Mouse (Mus musculus): ENCODE data around the gene 1600014C23Rik. TPM values are rescaled to one million over a fixed set of nuclear protein-coding genes. Genes with fewer than 3 reads are reported as not detected.

1600014C23Rik gene
- polyA plus RNA-seq, 1 experiment from 2014 or later, result not detected

- no peak for ATAC-seq (ENCODE audit: insufficient number of reproducible peaks, low FRiP score, low TSS enrichment, low read depth)
- Histone ChIP-seq H3K36me3 (no peaks in the 10 kb centered on the region), H3K27ac (peak overlapping the region; percentile 44), H3K9me3 (no peaks in the 10 kb centered on the region), H3K4me2 (peak overlapping the region; percentile 87), H3K4me1 (peaks cover 49% of the 10 kb centered on the region), H3K9ac (peak overlapping the region; percentile 47; the same call in 1 of the 2 replicates), H3K4me3 (peak overlapping the region; percentile 40), H3K27me3 (peaks cover 12% of the 10 kb centered on the region; the same call in 1 of the 2 replicates)
- 31% methylated on average over 3 of the region's 3 CpGs for WGBS
These were observed 689 bp upstream of the 1600014C23Rik start for GRCm38 (mm10) chr17:45734333-45734732.

- no peaks in the 10 kb centered on the region for H3K9me3 ChIP-seq
- ATAC-seq (ENCODE audit: insufficient number of reproducible peaks, low FRiP score, low TSS enrichment, low read depth), result no peak
- peak overlapping the region; percentile 47; the same call in 1 of the 2 replicates for H3K9ac ChIP-seq
- H3K27ac ChIP-seq, result 0 out of 2 replicates have a peak overlapping the region, but pooled peaks have one; percentile 17
- peaks cover 12% of the 10 kb centered on the region; the same call in 1 of the 2 replicates for H3K27me3 ChIP-seq
- no peaks in the 10 kb centered on the region for H3K36me3 ChIP-seq
- H3K4me2 ChIP-seq, result peak overlapping the region; percentile 87
- 58% methylated on average over 19 of the region's 19 CpGs for WGBS
- H3K4me1 ChIP-seq, result peaks cover 51% of the 10 kb centered on the region
- peak overlapping the region; percentile 40; the same call in 1 of the 2 replicates for H3K4me3 ChIP-seq
These were observed 458 bp downstream of the 1600014C23Rik start for GRCm38 (mm10) chr17:45733038-45733734.

- peaks cover 41% of the 10 kb centered on the region for H3K4me1 ChIP-seq
- 20% methylated on average over 9 of the region's 9 CpGs for WGBS
These were observed 2.3 kb downstream of the 1600014C23Rik start for GRCm38 (mm10) chr17:45731172-45731864.

GRCm38 (mm10) chr17:45730696-45731095 lies 2.9 kb downstream of the 1600014C23Rik start:
- ATAC-seq (ENCODE audit: insufficient number of reproducible peaks, low FRiP score, low TSS enrichment, low read depth), result no peak
- no peak overlapping the region for H3K4me3 ChIP-seq
- H3K27ac ChIP-seq, result no peak overlapping the region
- H3K4me1 ChIP-seq, result peaks cover 39% of the 10 kb centered on the region
- peaks cover 12% of the 10 kb centered on the region; the same call in 1 of the 2 replicates for H3K27me3 ChIP-seq
- H3K36me3 ChIP-seq, result no peaks in the 10 kb centered on the region
- no peaks in the 10 kb centered on the region for H3K9me3 ChIP-seq
- no peak overlapping the region for H3K4me2 ChIP-seq
- WGBS, result 78% methylated on average over 4 of the region's 4 CpGs
- no peak overlapping the region for H3K9ac ChIP-seq

More at GRCm38 (mm10) chr17:45731172-45731864, 2.3 kb downstream of the 1600014C23Rik start:
- no peak overlapping the region for H3K9ac ChIP-seq
- H3K27me3 ChIP-seq, result peaks cover 12% of the 10 kb centered on the region; the same call in 1 of the 2 replicates
- ATAC-seq (ENCODE audit: insufficient number of reproducible peaks, low FRiP score, low TSS enrichment, low read depth), result no peak
- H3K27ac ChIP-seq, result no peak overlapping the region
- no peaks in the 10 kb centered on the region for H3K36me3 ChIP-seq
- no peak overlapping the region for H3K4me3 ChIP-seq
- H3K4me2 ChIP-seq, result no peak overlapping the region
- H3K9me3 ChIP-seq, result no peaks in the 10 kb centered on the region

- H3K27me3 ChIP-seq, result peaks cover 12% of the 10 kb centered on the region; the same call in 1 of the 2 replicates
- H3K4me1 ChIP-seq, result peaks cover 27% of the 10 kb centered on the region
- H3K4me3 ChIP-seq, result no peak overlapping the region
- H3K36me3 ChIP-seq, result no peaks in the 10 kb centered on the region
- H3K4me2 ChIP-seq, result no peak overlapping the region
- 40% methylated on average over 10 of the region's 10 CpGs for WGBS
- H3K27ac ChIP-seq, result no peak overlapping the region
- H3K9ac ChIP-seq, result no peak overlapping the region
- no peaks in the 10 kb centered on the region for H3K9me3 ChIP-seq
- ATAC-seq (ENCODE audit: insufficient number of reproducible peaks, low FRiP score, low TSS enrichment, low read depth), result no peak
These were observed 4.3 kb downstream of the 1600014C23Rik start for GRCm38 (mm10) chr17:45729387-45729786.

GRCm38 (mm10) chr17:45727983-45728723 lies 5.5 kb downstream of the 1600014C23Rik start:
- Histone ChIP-seq H3K4me3 (no peak overlapping the region), H3K27ac (no peak overlapping the region), H3K36me3 (no peaks in the 10 kb centered on the region), H3K4me1 (peaks cover 22% of the 10 kb centered on the region), H3K27me3 (peaks cover 7% of the 10 kb centered on the region; the same call in 1 of the 2 replicates), H3K9me3 (no peaks in the 10 kb centered on the region), H3K4me2 (no peak overlapping the region), H3K9ac (no peak overlapping the region)
- 53% methylated on average over 8 of the region's 8 CpGs for WGBS
- no peak for ATAC-seq (ENCODE audit: insufficient number of reproducible peaks, low FRiP score, low TSS enrichment, low read depth)

GRCm38 (mm10) chr17:45727481-45727880 lies 6.2 kb downstream of the 1600014C23Rik start:
- H3K4me3 ChIP-seq, result no peak overlapping the region
- H3K4me1 ChIP-seq, result peaks cover 18% of the 10 kb centered on the region
- H3K4me2 ChIP-seq, result no peak overlapping the region
- no peaks in the 10 kb centered on the region for H3K36me3 ChIP-seq
- no peak for ATAC-seq (ENCODE audit: insufficient number of reproducible peaks, low FRiP score, low TSS enrichment, low read depth)
- peaks cover 3% of the 10 kb centered on the region; the same call in 1 of the 2 replicates for H3K27me3 ChIP-seq
- WGBS, result 76% methylated on average over 2 of the region's 2 CpGs
- no peak overlapping the region for H3K9ac ChIP-seq
- H3K9me3 ChIP-seq, result no peaks in the 10 kb centered on the region
- no peak overlapping the region for H3K27ac ChIP-seq

GRCm38 (mm10) chr17:45726249-45726648 lies 7.4 kb downstream of the 1600014C23Rik start:
- ATAC-seq (ENCODE audit: insufficient number of reproducible peaks, low FRiP score, low TSS enrichment, low read depth), result no peak
- peaks cover 16% of the 10 kb centered on the region for H3K4me1 ChIP-seq
- no peak overlapping the region for H3K4me3 ChIP-seq
- no peak overlapping the region for H3K4me2 ChIP-seq
- H3K9me3 ChIP-seq, result no peaks in the 10 kb centered on the region
- WGBS, result 33% methylated on average over 7 of the region's 7 CpGs
- no peaks in the 10 kb centered on the region for H3K36me3 ChIP-seq
- no peaks in the 10 kb centered on the region for H3K27me3 ChIP-seq
- H3K9ac ChIP-seq, result no peak overlapping the region
- H3K27ac ChIP-seq, result no peak overlapping the region

- 88% methylated on average over 10 of the region's 10 CpGs for WGBS
- H3K27ac ChIP-seq, result peak overlapping the region; percentile 81; the same call in 1 of the 2 replicates
- no peak; the same call in 1 of the 2 replicates for ATAC-seq (ENCODE audit: insufficient number of reproducible peaks, low FRiP score, low TSS enrichment, low read depth)
- H3K9ac ChIP-seq, result no peak overlapping the region
- no peaks in the 10 kb centered on the region for H3K9me3 ChIP-seq
- no peak overlapping the region for H3K4me2 ChIP-seq
- no peak overlapping the region for H3K4me3 ChIP-seq
- no peaks in the 10 kb centered on the region for H3K27me3 ChIP-seq
- no peaks in the 10 kb centered on the region for H3K36me3 ChIP-seq
- peaks cover 15% of the 10 kb centered on the region; the same call in 1 of the 2 replicates for H3K4me1 ChIP-seq
These were observed 9.1 kb downstream of the 1600014C23Rik start for GRCm38 (mm10) chr17:45724574-45724921.

- no peaks in the 10 kb centered on the region for H3K36me3 ChIP-seq
- WGBS, result 3% methylated on average over 25 of the region's 25 CpGs
- no peak; the same call in 1 of the 2 replicates for ATAC-seq (ENCODE audit: insufficient number of reproducible peaks, low FRiP score, low TSS enrichment, low read depth)
These were observed 9.7 kb downstream of the 1600014C23Rik start for GRCm38 (mm10) chr17:45723732-45724573.

GRCm38 (mm10) chr17:45718323-45718722 lies 15.3 kb downstream of the 1600014C23Rik start:
- Histone ChIP-seq H3K9ac (no peak overlapping the region), H3K27me3 (no peaks in the 10 kb centered on the region), H3K27ac (no peak overlapping the region), H3K9me3 (no peaks in the 10 kb centered on the region), H3K4me3 (no peak overlapping the region), H3K4me2 (no peak overlapping the region), H3K4me1 (0 out of 2 replicates have a peak, but pooled peaks cover 2% of the 10 kb centered on the region), H3K36me3 (no peaks in the 10 kb centered on the region)
- 6% methylated on average over 10 of the region's 10 CpGs for WGBS
- peak; percentile 25; the same call in 1 of the 2 replicates for ATAC-seq (ENCODE audit: insufficient number of reproducible peaks, low FRiP score, low TSS enrichment, low read depth)

More at GRCm38 (mm10) chr17:45723732-45724573, 9.7 kb downstream of the 1600014C23Rik start:
- Histone ChIP-seq H3K4me2 (peak overlapping the region; percentile 71), H3K27me3 (no peaks in the 10 kb centered on the region), H3K27ac (peak overlapping the region; percentile 81), H3K9me3 (no peaks in the 10 kb centered on the region), H3K4me1 (peaks cover 13% of the 10 kb centered on the region; the same call in 1 of the 2 replicates), H3K4me3 (peak overlapping the region; percentile 48), H3K9ac (peak overlapping the region; percentile 50)

Data from limb, embryonic 15.5 days (tissue).